Comparison of ENCODE assay signal across 27 mouse cellular contexts in genomic region chrX:120734144-120734543, GRCm38 (mm10).
"Had no signal": no experiment of that assay in that cellular context is flagged by ENCODE, and none has a peak within 500 bp of the region (broad histone marks: within the 10 kb centered on the region; RNA-seq: fewer than 3 reads in every experiment).

No protein-coding gene starts in this region.

- H3K9me3 ChIP-seq: limb, embryonic 10.5 days; limb, embryonic 12.5 days; limb, embryonic 13.5 days; limb, embryonic 15.5 days; liver, embryonic 12.5 days; liver, embryonic 13.5 days; liver, embryonic 15.5 days; lung, embryonic 15.5 days; megakaryocyte, embryonic 14.5 days; midbrain, embryonic 10.5 days; midbrain, embryonic 12.5 days; midbrain, embryonic 13.5 days; midbrain, embryonic 15.5 days had no signal

- H3K27me3 ChIP-seq: limb, embryonic 12.5 days; limb, embryonic 13.5 days; limb, embryonic 15.5 days; liver, embryonic 12.5 days; liver, embryonic 13.5 days; liver, embryonic 15.5 days; lung, embryonic 15.5 days; megakaryocyte, embryonic 14.5 days; midbrain, embryonic 12.5 days; midbrain, embryonic 13.5 days; midbrain, embryonic 15.5 days had no signal

- H3K9ac ChIP-seq: limb, embryonic 12.5 days; limb, embryonic 13.5 days; limb, embryonic 15.5 days; liver, embryonic 12.5 days; liver, embryonic 13.5 days; liver, embryonic 14.5 days; liver, embryonic 15.5 days; liver, postnatal 0 days; lung, embryonic 14.5 days; lung, embryonic 15.5 days; midbrain, embryonic 12.5 days; midbrain, embryonic 13.5 days; midbrain, embryonic 15.5 days had no signal

- H3K4me3 ChIP-seq: limb, embryonic 10.5 days; limb, embryonic 12.5 days; limb, embryonic 13.5 days; limb, embryonic 15.5 days; liver, embryonic 12.5 days; liver, embryonic 13.5 days; liver, embryonic 15.5 days; lung, embryonic 15.5 days; megakaryocyte, embryonic 14.5 days; midbrain, embryonic 10.5 days; midbrain, embryonic 12.5 days; midbrain, embryonic 13.5 days; midbrain, embryonic 15.5 days; myocyte had no signal

- H3K27ac ChIP-seq: limb, embryonic 10.5 days; limb, embryonic 12.5 days; limb, embryonic 13.5 days; limb, embryonic 15.5 days; liver, embryonic 12.5 days; liver, embryonic 13.5 days; liver, embryonic 14.5 days; liver, embryonic 15.5 days; lung, embryonic 15.5 days; macrophage; midbrain, embryonic 10.5 days; midbrain, embryonic 12.5 days; midbrain, embryonic 13.5 days; midbrain, embryonic 15.5 days had no signal

- DNase-seq: left cerebral cortex, postnatal 4 days; liver; liver, embryonic 13.5 days; liver, postnatal 0 days; lung, adult 18-20 months; lung, adult 2 months; lung, embryonic 14.5 days; lung, postnatal 10 days; lung, postnatal 14 days; lung, postnatal 36 days; lung, postnatal 4 days; midbrain, embryonic 14.5 days had no signal

- H3K4me1 ChIP-seq: limb, embryonic 10.5 days; limb, embryonic 12.5 days; limb, embryonic 13.5 days; limb, embryonic 15.5 days; liver, embryonic 12.5 days; liver, embryonic 13.5 days; liver, embryonic 15.5 days; lung, embryonic 15.5 days; megakaryocyte, embryonic 14.5 days; midbrain, embryonic 10.5 days; midbrain, embryonic 12.5 days; midbrain, embryonic 13.5 days; midbrain, embryonic 15.5 days had no signal

- H3K36me3 ChIP-seq: limb, embryonic 10.5 days; limb, embryonic 12.5 days; limb, embryonic 13.5 days; limb, embryonic 15.5 days; liver, embryonic 12.5 days; liver, embryonic 13.5 days; liver, embryonic 15.5 days; lung, embryonic 15.5 days; midbrain, embryonic 10.5 days; midbrain, embryonic 12.5 days; midbrain, embryonic 13.5 days; midbrain, embryonic 15.5 days had no signal
